Mouse (Mus musculus) CH12.LX (cell line): ENCODE measurements around the gene Mcm3.

ENCODE experiments used
- CTCF ChIP-seq, 2 experiments: IDR thresholded peaks in 1 of 2; conservative IDR thresholded peaks in 1 of 2; 2 replicates each; pipeline ENCODE4 v1.5.1; 2011 to 2012; ENCODE audit warnings: low read depth in 2 of 2, low read length in 2 of 2, improper control_type of control experiment in 1 of 2, inconsistent platforms in 1 of 2, mild to moderate bottlenecking in 1 of 2, moderate library complexity in 1 of 2
- HCFC1 ChIP-seq: IDR thresholded peaks from 2 replicates; pipeline ENCODE4 v1.6.1; 2012; ENCODE audit warnings: low read depth, mild to moderate bottlenecking, inconsistent platforms, low read length, improper control_type of control experiment
- MEF2A ChIP-seq: IDR thresholded peaks from 2 replicates; pipeline ENCODE4 v1.6.1; 2014; ENCODE audit warnings: low read depth, mild to moderate bottlenecking, inconsistent platforms, low read length, improper control_type of control experiment, borderline replicate concordance
- MYC ChIP-seq: IDR thresholded peaks from 2 replicates; pipeline ENCODE4 v1.6.1; 2011; ENCODE audit warnings: low read depth, mild to moderate bottlenecking, improper control_type of control experiment, low read length
- NELFE ChIP-seq: IDR thresholded peaks from 2 replicates; pipeline ENCODE4 v1.6.1; 2011; ENCODE audit warnings: low read depth, low read length, improper control_type of control experiment
- UBTF ChIP-seq: IDR thresholded peaks from 2 replicates; pipeline ENCODE4 v1.6.1; 2012; ENCODE audit warnings: low read depth, mild to moderate bottlenecking, inconsistent platforms, low read length, improper control_type of control experiment, moderate library complexity

DNA sequence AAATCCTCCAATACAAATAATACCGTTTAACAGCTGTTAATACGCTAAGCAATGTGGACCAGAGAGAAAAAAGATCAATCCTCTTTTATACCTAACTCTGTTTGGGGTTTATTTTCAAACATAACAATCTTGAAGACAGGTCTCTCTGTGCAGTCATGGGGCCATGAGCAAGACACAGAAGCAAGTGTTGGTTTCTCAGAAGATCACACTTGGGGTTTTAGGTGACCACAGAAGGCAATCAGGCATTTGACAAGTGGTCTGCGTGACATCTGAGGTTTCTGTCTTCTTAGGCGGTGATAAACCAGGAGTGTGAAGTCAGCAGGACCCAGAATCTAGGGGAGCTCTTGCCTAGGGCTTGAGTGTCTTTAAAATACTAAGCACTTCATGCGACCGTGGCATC lies 53.6 kb downstream of the Mcm3 start:
- TF ChIP-seq UBTF (no peak), MEF2A (no peak), MYC (no peak), CTCF (conservative IDR thresholded peaks at IDR 0.05 in 1 of 2, IDR thresholded peaks at IDR 0.05 in 1 of 2; ENCODE audit: low read depth in 2 of 2, low read length in 2 of 2) (no peak), HCFC1 (no peak), NELFE (no peak)
